Mouse (Mus musculus) spleen, adult 18-20 months (tissue): Measurements from ENCODE around the gene Zfp568.

ENCODE experiments used
- DNase-seq, 2 experiments: peaks; one replicate each; pipeline ENCODE4 v3.0.0; 2022; ENCODE audit warnings: mixed read lengths in 2 of 2

Zfp568 gene

GRCm38 (mm10) chr7:29992698-29993097 lies 8.9 kb downstream of the Zfp568 start:
- no peak for DNase-seq

GRCm38 (mm10) chr7:29993340-29993739 lies 9.6 kb downstream of the Zfp568 start:
- DNase-seq = no peak

- no peak for DNase-seq
Observed at GRCm38 (mm10) chr7:29995134-29995533, 11.4 kb downstream of the Zfp568 start.

GRCm38 (mm10) chr7:30000601-30001000 lies 16.8 kb downstream of the Zfp568 start:
- no peak for DNase-seq

- DNase-seq = no peak
Observed at GRCm38 (mm10) chr7:30007601-30008000, 23.8 kb downstream of the Zfp568 start.

GRCm38 (mm10) chr7:30008020-30008690 lies 24.4 kb downstream of the Zfp568 start:
- no peak for DNase-seq

GRCm38 (mm10) chr7:30009321-30010085 lies 25.7 kb downstream of the Zfp568 start:
- no peak for DNase-seq

GRCm38 (mm10) chr7:30010551-30011195 lies 26.9 kb downstream of the Zfp568 start:
- DNase-seq = no peak

GRCm38 (mm10) chr7:30012956-30013363 lies 29.2 kb downstream of the Zfp568 start:
- peak in 1 of 2 experiments; percentile 32 for DNase-seq

GRCm38 (mm10) chr7:30017226-30017625 lies 33.5 kb downstream of the Zfp568 start:
- DNase-seq = no peak

- no peak for DNase-seq
Observed at GRCm38 (mm10) chr7:30019543-30019942, 35.8 kb downstream of the Zfp568 start.

- no peak for DNase-seq
Observed at GRCm38 (mm10) chr7:30023324-30023723, 39.6 kb downstream of the Zfp568 start.

- no peak for DNase-seq
Observed at GRCm38 (mm10) chr7:30023800-30024199, 40.0 kb downstream of the Zfp568 start.

- DNase-seq = no peak
Observed at GRCm38 (mm10) chr7:30025358-30025757, 41.6 kb downstream of the Zfp568 start.

GRCm38 (mm10) chr7:30027331-30027730 lies 43.6 kb downstream of the Zfp568 start:
- no peak for DNase-seq

GRCm38 (mm10) chr7:30028572-30028971 lies 44.8 kb downstream of the Zfp568 start:
- DNase-seq = no peak

GRCm38 (mm10) chr7:30030677-30031076 lies 46.9 kb downstream of the Zfp568 start:
- DNase-seq = no peak

- no peak for DNase-seq
Observed at GRCm38 (mm10) chr7:30031379-30031778, 47.6 kb downstream of the Zfp568 start.

- no peak for DNase-seq
Observed at GRCm38 (mm10) chr7:30034331-30034730, 50.6 kb downstream of the Zfp568 start.

GRCm38 (mm10) chr7:30044354-30044753 lies 60.6 kb downstream of the Zfp568 start:
- no peak for DNase-seq

GRCm38 (mm10) chr7:30048126-30048525 lies 64.4 kb downstream of the Zfp568 start:
- DNase-seq = no peak

- DNase-seq = peak; percentile 78 to 89
Observed at GRCm38 (mm10) chr7:30050882-30051548, 67.3 kb downstream of the Zfp568 start, which contains the start of gene Zfp14. Zfp14 (minus strand) TSS chr7:30051380.

- DNase-seq = no peak
Observed at GRCm38 (mm10) chr7:30053591-30053990, 69.8 kb downstream of the Zfp568 start.
